Mouse (Mus musculus) limb, embryonic 12.5 days (tissue): ENCODE measurements at regions not wholly inside any gene's neighbourhood (a gene's known extent, or its start where the extent isn't known, plus 50 kb on each side); places are given as distances from the start of the nearest gene placed in this dataset.

Experiments used
- ATAC-seq: fragments of 200-750 bp; cut with Nextera tagmentation; 2 replicates; pipeline ENCODE4 v1.8.0; 2017; ENCODE audit warnings: low read depth, moderate TSS enrichment; ENCODE audit not compliant: insufficient number of reproducible peaks, insufficient read depth, low FRiP score, low TSS enrichment
- H3K27ac ChIP-seq: fragments of 300-500 bp; sonication (generic); 2 replicates; pipeline ENCODE4 v1.5.1; 2016; ENCODE audit warnings: mild to moderate bottlenecking, moderate library complexity
- H3K27me3 ChIP-seq: fragments of 300-500 bp; sonication (generic); 2 replicates; pipeline ENCODE4 v1.6.1; 2016; ENCODE audit warnings: mild to moderate bottlenecking, moderate library complexity
- H3K36me3 ChIP-seq: fragments of 300-500 bp; sonication (generic); 2 replicates; pipeline ENCODE4 v1.6.1; 2016; ENCODE audit warnings: mild to moderate bottlenecking, moderate library complexity
- H3K4me1 ChIP-seq: fragments of 300-500 bp; sonication (generic); replicated peaks from 2 replicates; pipeline ENCODE4 v1.6.1; 2016
- H3K4me2 ChIP-seq: fragments of 300-500 bp; sonication (generic); 2 replicates; pipeline ENCODE4 v1.6.1; 2016; ENCODE audit warnings: mild to moderate bottlenecking, moderate library complexity
- H3K4me3 ChIP-seq: fragments of 300-500 bp; sonication (generic); replicated peaks from 2 replicates; pipeline ENCODE4 v1.5.1; 2016; ENCODE audit warnings: mild to moderate bottlenecking
- H3K9ac ChIP-seq: fragments of 300-500 bp; sonication (generic); replicated peaks from 2 replicates; pipeline ENCODE4 v1.6.1; 2016; ENCODE audit warnings: mild to moderate bottlenecking, moderate library complexity
- H3K9me3 ChIP-seq: fragments of 300-500 bp; sonication (generic); 2 replicates; pipeline ENCODE4 v1.6.1; 2016; ENCODE audit warnings: mild to moderate bottlenecking, moderate library complexity
- WGBS: fragments of 180-500 bp; shearing (Covaris S2); methylation state at CpG from one replicate; pipeline ENCODE4 v1.1.7; 2016; 5-methylcytosine and 5-hydroxymethylcytosine counted together

GRCm38 (mm10) chr1:13424524-13424923 is 2010.6 kb downstream of the A830018L16Rik start:
- H3K9me3 ChIP-seq: no peaks in the 10 kb centered on the region

GRCm38 (mm10) chr1:13425601-13426327 is 2011.9 kb downstream of the A830018L16Rik start:
- Histone ChIP-seq H3K4me1 (peaks cover 2% of the 10 kb centered on the region), H3K36me3 (no peaks in the 10 kb centered on the region), H3K27me3 (no peaks in the 10 kb centered on the region), H3K4me2 (peak overlapping the region; percentile 60), H3K27ac (no peak overlapping the region), H3K9me3 (no peaks in the 10 kb centered on the region), H3K9ac (no peak overlapping the region), H3K4me3 (peak overlapping the region; percentile 41)
- no peak for ATAC-seq
- 28% methylated on average over 9 of the region's 9 CpGs for WGBS

More at GRCm38 (mm10) chr1:13424524-13424923, 2010.6 kb downstream of the A830018L16Rik start:
- H3K4me2 ChIP-seq: no peak overlapping the region
- H3K9ac ChIP-seq: no peak overlapping the region
- no peak for ATAC-seq
- no peak overlapping the region for H3K4me3 ChIP-seq
- H3K36me3 ChIP-seq: no peaks in the 10 kb centered on the region
- H3K27me3 ChIP-seq: no peaks in the 10 kb centered on the region
- H3K27ac ChIP-seq: no peak overlapping the region
- peaks cover 2% of the 10 kb centered on the region for H3K4me1 ChIP-seq

- H3K27me3 ChIP-seq: no peaks in the 10 kb centered on the region
- no peaks in the 10 kb centered on the region for H3K36me3 ChIP-seq
- H3K9ac ChIP-seq: peak overlapping the region; percentile 57
- H3K4me2 ChIP-seq: peak overlapping the region; percentile 60
- 8% methylated on average over 28 of the region's 30 CpGs for whole genome bisulfite sequencing
- H3K27ac ChIP-seq: peak overlapping the region; percentile 64
- H3K9me3 ChIP-seq: no peaks in the 10 kb centered on the region
- peak; percentile 77 for ATAC-seq
- H3K4me3 ChIP-seq: peak overlapping the region; percentile 41
- peaks cover 2% of the 10 kb centered on the region for H3K4me1 ChIP-seq
These were observed 2012.6 kb downstream of the A830018L16Rik start for GRCm38 (mm10) chr1:13426328-13427067.

- Histone ChIP-seq H3K27me3 (no peaks in the 10 kb centered on the region), H3K9me3 (no peaks in the 10 kb centered on the region), H3K4me3 (no peak overlapping the region), H3K36me3 (no peaks in the 10 kb centered on the region), H3K9ac (peak overlapping the region; percentile 57; the same call in 1 of the 2 replicates), H3K4me2 (peak overlapping the region; percentile 60), H3K27ac (peak overlapping the region; percentile 64; the same call in 1 of the 2 replicates), H3K4me1 (peaks cover 2% of the 10 kb centered on the region)
- WGBS: 62% methylated on average over 5 of the region's 5 CpGs
- ATAC-seq: no peak
These were observed 2013.1 kb downstream of the A830018L16Rik start for GRCm38 (mm10) chr1:13427068-13427434.

GRCm38 (mm10) chr1:13427501-13428207 is 2013.7 kb downstream of the A830018L16Rik start:
- no peaks in the 10 kb centered on the region for H3K36me3 ChIP-seq
- no peak for ATAC-seq
- H3K4me3 ChIP-seq: no peak overlapping the region
- peaks cover 2% of the 10 kb centered on the region for H3K4me1 ChIP-seq
- 72% methylated on average over 11 of the region's 11 CpGs for WGBS
- H3K4me2 ChIP-seq: no peak overlapping the region
- H3K9ac ChIP-seq: no peak overlapping the region
- H3K27me3 ChIP-seq: no peaks in the 10 kb centered on the region
- H3K27ac ChIP-seq: 0 out of 2 replicates have a peak overlapping the region, but pooled peaks have one; percentile 23
- no peaks in the 10 kb centered on the region for H3K9me3 ChIP-seq

GRCm38 (mm10) chr1:13437747-13438394 is 2024.0 kb downstream of the A830018L16Rik start:
- no peak overlapping the region for H3K4me2 ChIP-seq
- no peak overlapping the region for H3K9ac ChIP-seq
- H3K9me3 ChIP-seq: no peaks in the 10 kb centered on the region
- no peak for ATAC-seq
- H3K27me3 ChIP-seq: no peaks in the 10 kb centered on the region
- H3K4me3 ChIP-seq: no peak overlapping the region
- H3K27ac ChIP-seq: no peak overlapping the region
- no peaks in the 10 kb centered on the region for H3K36me3 ChIP-seq
- 83% methylated on average over 6 of the region's 6 CpGs for WGBS
- H3K4me1 ChIP-seq: no peaks in the 10 kb centered on the region

- H3K4me2 ChIP-seq: no peak overlapping the region
- WGBS: 46% methylated on average over 6 of the region's 6 CpGs
These were observed 2028.5 kb downstream of the A830018L16Rik start for GRCm38 (mm10) chr1:13442366-13442765.

GRCm38 (mm10) chr1:13454534-13454933 is 2040.6 kb downstream of the A830018L16Rik start:
- no peaks in the 10 kb centered on the region for H3K9me3 ChIP-seq
- no peak overlapping the region for H3K27ac ChIP-seq
- H3K4me3 ChIP-seq: no peak overlapping the region
- no peaks in the 10 kb centered on the region for H3K4me1 ChIP-seq
- H3K27me3 ChIP-seq: no peaks in the 10 kb centered on the region
- no peaks in the 10 kb centered on the region for H3K36me3 ChIP-seq
- ATAC-seq: no peak
- H3K4me2 ChIP-seq: no peak overlapping the region
- H3K9ac ChIP-seq: no peak overlapping the region
- 81% methylated on average over 2 of the region's 2 CpGs for WGBS

More at GRCm38 (mm10) chr1:13442366-13442765, 2028.5 kb downstream of the A830018L16Rik start:
- Histone ChIP-seq H3K9ac (no peak overlapping the region), H3K4me3 (no peak overlapping the region), H3K36me3 (no peaks in the 10 kb centered on the region), H3K9me3 (no peaks in the 10 kb centered on the region), H3K27me3 (no peaks in the 10 kb centered on the region), H3K4me1 (no peaks in the 10 kb centered on the region), H3K27ac (no peak overlapping the region)
- ATAC-seq: no peak

- Histone ChIP-seq H3K36me3 (no peaks in the 10 kb centered on the region), H3K27me3 (no peaks in the 10 kb centered on the region), H3K27ac (no peak overlapping the region), H3K4me2 (no peak overlapping the region), H3K9me3 (no peaks in the 10 kb centered on the region), H3K9ac (no peak overlapping the region), H3K4me3 (no peak overlapping the region), H3K4me1 (no peaks in the 10 kb centered on the region)
- 91% methylated on average over 3 of the region's 3 CpGs for WGBS
- ATAC-seq: no peak
These were observed 2041.7 kb downstream of the A830018L16Rik start for GRCm38 (mm10) chr1:13455572-13455971.

GRCm38 (mm10) chr1:13464311-13464710 is 2050.4 kb downstream of the A830018L16Rik start:
- H3K27ac ChIP-seq: no peak overlapping the region
- no peak overlapping the region for H3K4me3 ChIP-seq
- no peak overlapping the region for H3K9ac ChIP-seq
- no peaks in the 10 kb centered on the region for H3K4me1 ChIP-seq
- 98% methylated on average over 1 of the region's 1 CpGs for WGBS
- no peak overlapping the region for H3K4me2 ChIP-seq
- no peaks in the 10 kb centered on the region for H3K27me3 ChIP-seq
- ATAC-seq: no peak
- H3K36me3 ChIP-seq: no peaks in the 10 kb centered on the region
- H3K9me3 ChIP-seq: no peaks in the 10 kb centered on the region

- Histone ChIP-seq H3K27me3 (no peaks in the 10 kb centered on the region), H3K4me1 (no peaks in the 10 kb centered on the region), H3K9ac (no peak overlapping the region), H3K4me2 (no peak overlapping the region), H3K36me3 (no peaks in the 10 kb centered on the region), H3K27ac (no peak overlapping the region), H3K9me3 (no peaks in the 10 kb centered on the region), H3K4me3 (no peak overlapping the region)
- no peak for ATAC-seq
- 71% methylated on average over 6 of the region's 6 CpGs for WGBS
These were observed 2053.3 kb downstream of the A830018L16Rik start for GRCm38 (mm10) chr1:13467174-13467573.
